Mouse (Mus musculus) hindbrain, embryonic 11.5 days (tissue): ENCODE measurements around the gene Letm1. TPM values are rescaled to one million over a fixed set of nuclear protein-coding genes. Genes with fewer than 3 reads are reported as not detected.

ENCODE experiments used
- polyA plus RNA-seq: library from polyadenylated mRNA; unstranded; fragments of >200 nt; fragmentation: Nextera tagmentation; extraction: Ambion mirVana; gene quantifications from 2 replicates; pipeline ENCODE4 v1.2.1, GENCODE M21; 2014

The Letm1 gene
- polyA plus RNA-seq, 1 experiment from 2014 or later: 40.2 TPM

Other genes starting within 250 kb of the Letm1 start
- 50.3 and 52.3 TPM in 2 replicates for gene Fam53a, start 153.2 kb downstream of the Letm1 start, polyA plus RNA-seq
- 0.66 and 0.94 TPM in 2 replicates for gene Gm9903, start 152.9 kb downstream of the Letm1 start, polyA plus RNA-seq
- 257 and 262 TPM in 2 replicates for gene Slbp, start 130.2 kb downstream of the Letm1 start, polyA plus RNA-seq
- gene Tacc3, start 124.7 kb downstream of the Letm1 start, polyA plus RNA-seq: 232 and 255 TPM in 2 replicates
- gene Tmem129, start 124.4 kb downstream of the Letm1 start, polyA plus RNA-seq: 37.2 and 39.0 TPM in 2 replicates
- 50.9 and 56.4 TPM in 2 replicates for gene Fgfr3, start 61.1 kb downstream of the Letm1 start, polyA plus RNA-seq
- 95.3 and 104 TPM in 2 replicates for gene Nsd2, start 37.9 kb upstream of the Letm1 start, polyA plus RNA-seq
- gene Nelfa, start 153.6 kb upstream of the Letm1 start, polyA plus RNA-seq: 45.9 and 50.8 TPM in 2 replicates
- 236 and 250 TPM in 2 replicates for gene Gm1673, start 200.6 kb upstream of the Letm1 start, polyA plus RNA-seq
- 1.2 and 1.4 TPM in 2 replicates for gene Nat8l, start 213.2 kb upstream of the Letm1 start, polyA plus RNA-seq